Mouse (Mus musculus): ENCODE results near the gene Runx2. TPM values are rescaled to one million over a fixed set of nuclear protein-coding genes. Genes with fewer than 3 reads are reported as not detected.

Runx2 gene
- polyA plus RNA-seq, 1 experiment = 2.1 TPM

- no peak overlapping the region for H3K4me3 ChIP-seq (replicated peaks)
- TF ChIP-seq GATA1 (IDR thresholded peaks at IDR 0.05; ENCODE audit: borderline replicate concordance, low read length) (no peak), FLI1 (IDR thresholded peaks at IDR 0.05; ENCODE audit: low read length) (no peak)
- H3K27me3 ChIP-seq (replicated peaks) = no peaks in the 10 kb centered on the region
- peaks cover 38% of the 10 kb centered on the region for H3K4me1 ChIP-seq
- peaks cover 3% of the 10 kb centered on the region for H3K36me3 ChIP-seq (replicated peaks; ENCODE audit: low read length)
- no peaks in the 10 kb centered on the region for H3K9me3 ChIP-seq
These were observed 7.6 kb downstream of the Runx2 start for GRCm38 (mm10) chr17:44807031-44807430.

GRCm38 (mm10) chr17:44797331-44797730 lies 17.3 kb downstream of the Runx2 start:
- peaks cover 51% of the 10 kb centered on the region for H3K4me1 ChIP-seq
- H3K36me3 ChIP-seq (replicated peaks; ENCODE audit: low read length) = peaks cover 30% of the 10 kb centered on the region
- no peak overlapping the region for H3K4me3 ChIP-seq (replicated peaks)
- TF ChIP-seq FLI1 (IDR thresholded peaks at IDR 0.05; ENCODE audit: low read length) = no peak
- TF ChIP-seq GATA1 (IDR thresholded peaks at IDR 0.05; ENCODE audit: borderline replicate concordance, low read length) = no peak
- no peaks in the 10 kb centered on the region for H3K27me3 ChIP-seq (replicated peaks)
- no peaks in the 10 kb centered on the region for H3K9me3 ChIP-seq

GRCm38 (mm10) chr17:44792218-44792917 lies 22.2 kb downstream of the Runx2 start:
- H3K27me3 ChIP-seq (replicated peaks) = no peaks in the 10 kb centered on the region
- no peak for TF ChIP-seq GATA1 (IDR thresholded peaks at IDR 0.05; ENCODE audit: borderline replicate concordance, low read length)
- TF ChIP-seq FLI1 (IDR thresholded peaks at IDR 0.05; ENCODE audit: low read length) = no peak
- H3K9me3 ChIP-seq = no peaks in the 10 kb centered on the region
- peaks cover 40% of the 10 kb centered on the region for H3K36me3 ChIP-seq (replicated peaks; ENCODE audit: low read length)
- peaks cover 29% of the 10 kb centered on the region for H3K4me1 ChIP-seq
- no peak overlapping the region for H3K4me3 ChIP-seq (replicated peaks)

- peaks cover 26% of the 10 kb centered on the region for H3K36me3 ChIP-seq (replicated peaks; ENCODE audit: low read length)
- no peaks in the 10 kb centered on the region for H3K9me3 ChIP-seq
- no peaks in the 10 kb centered on the region for H3K27me3 ChIP-seq (replicated peaks)
- peaks cover 30% of the 10 kb centered on the region for H3K4me1 ChIP-seq
- H3K4me3 ChIP-seq (replicated peaks) = no peak overlapping the region
- TF ChIP-seq GATA1 (IDR thresholded peaks at IDR 0.05; ENCODE audit: borderline replicate concordance, low read length) (no peak), FLI1 (IDR thresholded peaks at IDR 0.05; ENCODE audit: low read length) (no peak)
These were observed 25.4 kb downstream of the Runx2 start for GRCm38 (mm10) chr17:44788982-44789747.

GRCm38 (mm10) chr17:44783143-44783542 lies 31.5 kb downstream of the Runx2 start:
- no peak for TF ChIP-seq GATA1 (IDR thresholded peaks at IDR 0.05; ENCODE audit: borderline replicate concordance, low read length)
- no peak for TF ChIP-seq FLI1 (IDR thresholded peaks at IDR 0.05; ENCODE audit: low read length)
- Histone ChIP-seq H3K27me3 (replicated peaks) (no peaks in the 10 kb centered on the region), H3K9me3 (no peaks in the 10 kb centered on the region), H3K36me3 (replicated peaks; ENCODE audit: low read length) (peaks cover 7% of the 10 kb centered on the region), H3K4me1 (peaks cover 52% of the 10 kb centered on the region), H3K4me3 (replicated peaks) (no peak overlapping the region)

GRCm38 (mm10) chr17:44782366-44782765 lies 32.2 kb downstream of the Runx2 start:
- no peak for TF ChIP-seq GATA1 (IDR thresholded peaks at IDR 0.05; ENCODE audit: borderline replicate concordance, low read length)
- no peak for TF ChIP-seq FLI1 (IDR thresholded peaks at IDR 0.05; ENCODE audit: low read length)
- H3K9me3 ChIP-seq = no peaks in the 10 kb centered on the region
- peaks cover 4% of the 10 kb centered on the region for H3K36me3 ChIP-seq (replicated peaks; ENCODE audit: low read length)
- no peaks in the 10 kb centered on the region for H3K27me3 ChIP-seq (replicated peaks)
- no peak overlapping the region for H3K4me3 ChIP-seq (replicated peaks)
- peaks cover 60% of the 10 kb centered on the region for H3K4me1 ChIP-seq

- peaks cover 56% of the 10 kb centered on the region for H3K4me1 ChIP-seq
- TF ChIP-seq GATA1 (IDR thresholded peaks at IDR 0.05; ENCODE audit: borderline replicate concordance, low read length) (no peak), FLI1 (IDR thresholded peaks at IDR 0.05; ENCODE audit: low read length) (no peak)
- H3K9me3 ChIP-seq = no peaks in the 10 kb centered on the region
- H3K27me3 ChIP-seq (replicated peaks) = no peaks in the 10 kb centered on the region
- no peak overlapping the region for H3K4me3 ChIP-seq (replicated peaks)
- no peaks in the 10 kb centered on the region for H3K36me3 ChIP-seq (replicated peaks; ENCODE audit: low read length)
These were observed 34.2 kb downstream of the Runx2 start for GRCm38 (mm10) chr17:44780353-44780752.

- peak overlapping the region; percentile 97 for H3K4me3 ChIP-seq (replicated peaks)
- H3K36me3 ChIP-seq (replicated peaks; ENCODE audit: low read length) = no peaks in the 10 kb centered on the region
- H3K27me3 ChIP-seq (replicated peaks) = no peaks in the 10 kb centered on the region
- no peaks in the 10 kb centered on the region for H3K9me3 ChIP-seq
- TF ChIP-seq FLI1 (IDR thresholded peaks at IDR 0.05; ENCODE audit: low read length) (no peak), GATA1 (IDR thresholded peaks at IDR 0.05; ENCODE audit: borderline replicate concordance, low read length) (no peak)
- peaks cover 44% of the 10 kb centered on the region for H3K4me1 ChIP-seq
These were observed 36.5 kb downstream of the Runx2 start for GRCm38 (mm10) chr17:44778141-44778540.

- TF ChIP-seq FLI1 (IDR thresholded peaks at IDR 0.05; ENCODE audit: low read length) (no peak), GATA1 (IDR thresholded peaks at IDR 0.05; ENCODE audit: borderline replicate concordance, low read length) (no peak)
These were observed 37.2 kb downstream of the Runx2 start for GRCm38 (mm10) chr17:44777337-44777804.

GRCm38 (mm10) chr17:44776738-44777270 lies 37.8 kb downstream of the Runx2 start, which contains the start of gene Supt3:
TSS of gene Supt3 (plus strand) at chr17:44777152.
- TF ChIP-seq FLI1 (IDR thresholded peaks at IDR 0.05; ENCODE audit: low read length) = no peak
- no peak for TF ChIP-seq GATA1 (IDR thresholded peaks at IDR 0.05; ENCODE audit: borderline replicate concordance, low read length)
- peaks cover 36% of the 10 kb centered on the region for H3K4me1 ChIP-seq
- no peaks in the 10 kb centered on the region for H3K9me3 ChIP-seq
- H3K4me3 ChIP-seq (replicated peaks) = peak within 1 kb of the TSS; percentile 97
- H3K36me3 ChIP-seq (replicated peaks; ENCODE audit: low read length) = no peaks in the 10 kb centered on the region
- no peaks in the 10 kb centered on the region for H3K27me3 ChIP-seq (replicated peaks)

More at GRCm38 (mm10) chr17:44777337-44777804, 37.2 kb downstream of the Runx2 start:
- Histone ChIP-seq H3K36me3 (replicated peaks; ENCODE audit: low read length) (no peaks in the 10 kb centered on the region), H3K27me3 (replicated peaks) (no peaks in the 10 kb centered on the region), H3K9me3 (no peaks in the 10 kb centered on the region), H3K4me3 (replicated peaks) (peak overlapping the region; percentile 97), H3K4me1 (peaks cover 39% of the 10 kb centered on the region)
